Mouse (Mus musculus): ENCODE measurements at regions not wholly inside any gene's neighbourhood (a gene's known extent, or its start where the extent isn't known, plus 50 kb on each side); places are given as distances from the start of the nearest gene placed in this dataset.

- no peaks in the 10 kb centered on the region for H3K4me1 ChIP-seq (ENCODE audit: control insufficient read depth, insufficient read depth, low read length)
- H3K4me2 ChIP-seq (ENCODE audit: low read depth, low read length) = no peak overlapping the region
- DNase-seq (ENCODE audit: low spot score) (no peak), ATAC-seq (replicated peaks; ENCODE audit: insufficient number of reproducible peaks, low FRiP score, low TSS enrichment, low read depth) (no peak)
- no peak overlapping the region for H3K9ac ChIP-seq (replicated peaks; ENCODE audit: low read length)
- no peaks in the 10 kb centered on the region for H3K36me3 ChIP-seq (replicated peaks; ENCODE audit: control insufficient read depth, insufficient read depth, low read depth, low read length)
- no peak overlapping the region for H3K27ac ChIP-seq (replicated peaks; ENCODE audit: low read depth, low read length)
- no peaks in the 10 kb centered on the region for H3K27me3 ChIP-seq (ENCODE audit: control insufficient read depth, insufficient read depth, low read length)
- WGBS = 77% methylated on average over 13 of the region's 13 CpGs
- no peaks in the 10 kb centered on the region for H3K9me3 ChIP-seq (replicated peaks; ENCODE audit: control insufficient read depth, low read length)
- H3K4me3 ChIP-seq (ENCODE audit: low read depth, low read length) = no peak overlapping the region
Observed at GRCm38 (mm10) chr13:58465206-58466104, 62.3 kb upstream of the Hnrnpk start.
